Mouse (Mus musculus) T-helper 2 cell (primary cell): ENCODE data around the gene Fndc9.

Experiments used
- in situ Hi-C: fragments of 300-600 bp; cut with MboI, MseI; formaldehyde crosslinking; loops from one replicate; pipeline ENCODE4 v1.15.1; 2025; ENCODE audit warnings: high pct_unique_total_duplicates

Gene Fndc9

DNA sequence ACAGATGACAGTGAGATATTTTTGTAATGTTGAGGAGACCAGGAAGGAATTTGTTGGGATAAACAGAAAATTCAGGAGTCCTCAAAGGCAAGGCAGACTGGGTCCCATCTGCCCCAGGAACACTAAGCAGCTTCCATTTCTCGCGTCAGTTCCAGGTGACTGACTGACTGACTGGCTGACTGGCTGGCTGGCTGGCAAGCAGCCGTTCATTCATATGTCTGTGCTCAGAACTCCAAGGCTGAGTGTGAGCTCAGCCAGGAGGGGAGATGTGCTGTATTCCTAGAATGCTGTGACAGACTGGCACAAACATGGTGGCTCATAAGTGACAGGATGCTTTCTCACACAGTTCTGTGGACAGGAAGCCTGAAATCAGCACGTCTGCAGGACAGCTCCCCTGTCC is 1.4 kb upstream of the Fndc9 start:
- in situ Hi-C loops: no loop called here

DNA sequence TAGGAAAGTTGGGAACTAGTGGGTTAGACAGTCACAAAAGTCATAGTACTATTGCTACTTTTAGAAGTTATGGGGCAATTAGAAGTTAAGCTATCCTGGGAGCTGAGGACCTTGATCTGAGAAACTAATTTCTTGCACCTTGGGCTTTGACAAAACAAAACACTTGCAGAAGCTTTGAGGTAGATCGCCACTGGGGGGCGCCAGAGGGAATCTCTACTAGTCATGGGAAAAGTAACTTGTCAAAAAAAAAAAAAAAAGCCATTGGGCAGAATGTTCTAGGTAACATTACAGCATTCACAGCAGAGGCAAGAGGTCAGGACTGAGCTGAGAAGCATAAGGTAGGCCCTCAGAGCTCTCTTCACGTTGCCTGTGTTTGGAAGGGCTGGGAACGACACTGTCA is 1.6 kb downstream of the Fndc9 start:
- in situ Hi-C loops: no loop called here

DNA sequence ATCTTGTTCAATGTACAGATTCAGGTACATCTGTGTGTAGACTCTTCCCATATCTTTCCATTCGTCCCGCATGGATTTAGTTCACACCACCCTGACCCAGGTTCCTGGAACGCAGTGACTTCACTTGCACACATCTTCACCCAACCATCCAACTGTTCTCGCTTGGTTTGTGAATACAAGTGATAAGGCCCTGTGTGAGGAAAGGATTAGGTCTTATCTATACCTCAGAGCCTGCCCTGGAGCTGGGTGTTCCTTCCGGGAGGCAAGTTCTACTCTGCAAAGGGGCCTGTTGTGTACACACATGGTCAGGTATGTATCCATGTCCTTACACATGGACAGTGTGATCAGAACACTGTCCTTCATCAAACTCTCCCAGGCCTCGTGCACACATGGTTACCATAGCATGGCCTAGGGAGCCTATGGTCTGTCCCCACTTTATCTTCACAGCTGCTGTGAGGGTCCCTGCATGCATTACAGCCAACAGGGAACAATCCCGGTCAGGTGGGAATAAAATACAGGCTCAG is 5.9 kb downstream of the Fndc9 start:
- in situ Hi-C loops: no loop called here

DNA sequence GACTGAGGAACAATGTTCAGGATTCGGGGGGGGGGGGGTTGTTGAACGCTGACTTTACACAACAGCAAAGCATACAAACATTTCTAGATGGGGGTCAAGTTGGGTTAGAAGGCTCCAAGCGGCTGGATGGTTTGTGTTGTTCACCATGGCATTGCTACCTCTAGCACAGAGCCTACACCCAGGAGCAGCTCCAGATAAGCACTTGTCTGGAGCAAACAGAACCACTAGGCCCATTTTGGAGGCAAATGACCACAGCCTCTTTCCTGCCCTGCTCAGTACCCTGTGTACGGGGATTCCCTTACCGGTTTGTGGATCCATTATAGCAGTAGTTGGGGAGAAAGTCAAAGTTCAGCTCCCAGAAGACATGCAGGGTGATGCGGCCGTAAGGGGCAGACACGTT is 6.7 kb downstream of the Fndc9 start:
- in situ Hi-C loops: no loop called here

DNA sequence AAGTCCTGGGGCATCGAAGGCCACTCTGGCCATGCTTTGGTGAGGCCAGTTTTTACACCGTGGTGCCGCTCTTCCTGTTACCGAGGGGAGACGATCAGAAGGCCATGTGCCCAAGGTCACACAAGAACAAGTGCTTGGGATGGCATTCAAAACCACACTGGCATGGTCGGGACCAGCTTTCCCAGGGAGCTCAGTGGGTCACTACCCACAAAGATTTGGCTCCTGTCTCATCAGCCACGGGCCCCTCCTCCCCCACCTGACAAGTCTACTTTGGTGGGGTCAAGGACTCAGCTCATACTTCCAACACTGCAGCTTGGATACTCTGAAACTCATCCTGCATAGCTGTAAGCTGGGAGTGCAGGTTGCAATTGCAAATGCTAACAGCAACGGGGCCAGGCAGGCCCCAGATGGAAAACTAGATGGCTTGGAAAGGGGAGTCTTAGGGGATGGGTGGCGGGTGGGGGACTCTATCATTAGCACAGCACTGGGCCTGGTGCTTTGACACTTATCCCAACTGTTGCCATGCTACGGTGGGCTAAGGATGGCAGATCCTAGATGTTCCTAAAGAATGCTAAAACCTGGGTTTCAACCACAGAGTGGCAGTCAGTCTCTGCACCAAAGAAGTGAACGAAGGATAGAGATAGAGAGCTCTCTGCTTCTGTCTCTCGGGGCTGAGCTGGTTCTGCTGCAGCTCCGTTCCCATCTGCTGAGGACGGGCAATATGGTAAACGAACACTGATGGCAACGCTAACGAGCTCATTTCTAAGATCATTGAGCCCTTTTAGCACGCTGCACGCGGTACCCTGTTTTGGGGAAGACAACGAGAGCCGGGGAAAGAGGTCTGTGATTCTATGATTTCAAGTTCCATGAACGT is 9.6 kb downstream of the Fndc9 start:
- in situ Hi-C loops: no loop called here

DNA sequence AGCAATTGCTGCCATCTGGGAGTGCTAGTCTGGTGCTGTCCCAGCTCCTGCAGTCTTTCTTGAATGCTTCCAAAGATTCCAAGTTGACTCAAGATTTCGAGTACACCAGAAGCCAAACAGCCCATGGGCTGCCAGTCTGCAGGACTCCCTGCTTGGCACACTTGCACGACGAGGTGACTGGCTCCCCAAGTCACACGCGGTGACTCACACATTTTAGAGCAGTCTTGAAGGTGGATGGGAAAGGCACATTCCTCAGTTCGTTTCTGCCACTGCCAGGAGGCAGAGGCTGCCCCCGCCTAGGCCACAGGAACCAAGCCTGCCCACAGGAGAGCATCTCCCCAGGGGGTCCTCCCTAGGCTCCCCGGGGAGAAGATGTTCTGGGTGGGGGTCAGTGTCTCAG is 10.6 kb downstream of the Fndc9 start:
- in situ Hi-C loops: no loop called here

DNA sequence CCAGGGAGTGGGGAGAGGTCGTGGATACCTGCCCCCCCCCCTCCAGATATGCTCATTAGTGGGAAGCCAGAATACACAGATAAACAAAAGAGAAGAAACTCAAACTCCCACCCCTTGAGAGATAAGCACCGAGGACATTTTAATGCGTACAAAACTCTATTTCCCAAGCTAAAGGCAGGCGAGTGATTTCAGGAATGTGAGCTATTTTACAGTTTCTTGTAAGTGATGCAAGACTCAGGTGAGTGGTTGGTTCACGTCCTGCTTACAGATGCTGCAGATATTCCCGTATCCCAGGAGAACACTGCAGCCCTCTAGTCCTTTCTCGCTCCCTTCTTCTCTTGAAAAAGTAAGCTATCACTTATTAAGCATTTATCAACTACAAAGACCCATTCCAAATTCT is 11.1 kb downstream of the Fndc9 start:
- in situ Hi-C loops: no loop called here

DNA sequence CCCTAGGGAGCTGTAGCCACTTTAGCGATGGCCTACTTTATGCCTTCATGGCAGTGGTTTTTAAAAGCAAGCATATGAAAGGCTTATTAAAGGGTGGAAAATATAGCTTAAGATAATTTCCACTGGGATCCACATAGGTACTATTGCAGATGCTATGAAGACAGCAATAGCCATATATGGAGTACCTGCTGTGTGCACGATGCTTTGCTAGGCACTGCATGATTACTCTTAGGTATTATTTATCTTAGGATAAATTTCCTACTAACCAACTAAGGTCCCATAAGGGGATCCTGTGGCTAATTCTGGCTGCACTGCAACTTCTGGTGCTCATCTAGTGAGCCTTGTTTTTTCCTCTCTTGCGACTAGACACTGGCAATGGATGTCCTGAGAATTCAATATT is 13.0 kb downstream of the Fndc9 start:
- in situ Hi-C loops: no loop called here

DNA sequence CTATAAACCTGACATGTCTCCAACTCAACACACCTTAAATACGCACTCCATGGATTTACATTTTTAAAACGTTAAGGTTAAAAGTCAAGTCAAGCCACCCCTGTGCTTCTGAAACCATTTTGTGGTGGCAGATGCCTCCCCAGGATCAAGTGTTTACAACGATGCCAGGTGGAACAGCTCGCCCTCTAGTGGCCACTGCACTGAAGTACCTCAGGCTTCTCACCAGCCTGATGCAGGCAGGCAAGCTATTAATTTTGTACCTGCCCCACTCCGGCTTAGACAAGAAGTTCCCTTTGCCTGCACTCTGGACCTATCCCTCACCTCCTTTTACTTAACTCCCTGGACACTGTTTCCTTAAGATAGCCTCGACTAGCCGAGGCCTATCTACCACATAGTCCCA is 16.7 kb downstream of the Fndc9 start:
- in situ Hi-C loops: no loop called here

DNA sequence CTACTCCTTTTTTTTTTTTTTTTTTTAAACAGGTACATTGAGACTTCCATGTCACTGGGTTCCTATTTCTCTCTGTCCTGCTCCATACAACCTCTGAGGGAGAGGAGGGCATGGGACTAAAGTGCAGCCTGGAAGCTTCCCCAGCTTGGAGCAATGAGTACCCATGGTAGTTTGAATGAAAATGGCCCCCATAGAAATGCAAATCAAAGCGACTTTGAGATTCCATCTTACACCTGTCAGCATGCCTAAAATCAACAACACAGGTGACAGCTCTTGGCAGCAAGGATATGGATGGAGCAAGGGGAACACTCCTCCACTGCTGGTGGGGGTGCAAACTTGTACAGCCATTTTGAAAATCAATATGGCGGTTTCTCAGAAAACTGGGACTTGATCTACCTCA is 20.0 kb downstream of the Fndc9 start:
- in situ Hi-C loops: no loop called here

DNA sequence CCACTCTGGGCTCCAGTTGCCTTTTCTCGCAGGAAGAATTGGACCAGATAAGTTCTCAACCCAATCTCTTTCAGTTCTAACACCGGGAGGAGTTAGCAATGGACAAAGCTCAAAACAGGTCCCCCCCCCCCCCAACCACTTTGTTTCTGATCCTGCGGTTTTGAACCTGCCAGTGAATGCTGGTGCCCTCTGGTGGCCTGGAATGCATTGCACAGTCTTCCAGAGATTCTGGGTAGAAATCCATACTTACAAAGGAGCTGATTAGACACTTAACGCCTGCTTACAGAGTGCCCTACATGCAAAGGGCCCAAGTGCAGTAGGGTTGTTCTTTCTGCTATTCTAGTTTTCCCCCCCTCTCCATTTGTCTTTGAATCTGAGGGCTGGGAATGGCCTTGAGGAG is 22.9 kb downstream of the Fndc9 start:
- in situ Hi-C loops: no loop called here

DNA sequence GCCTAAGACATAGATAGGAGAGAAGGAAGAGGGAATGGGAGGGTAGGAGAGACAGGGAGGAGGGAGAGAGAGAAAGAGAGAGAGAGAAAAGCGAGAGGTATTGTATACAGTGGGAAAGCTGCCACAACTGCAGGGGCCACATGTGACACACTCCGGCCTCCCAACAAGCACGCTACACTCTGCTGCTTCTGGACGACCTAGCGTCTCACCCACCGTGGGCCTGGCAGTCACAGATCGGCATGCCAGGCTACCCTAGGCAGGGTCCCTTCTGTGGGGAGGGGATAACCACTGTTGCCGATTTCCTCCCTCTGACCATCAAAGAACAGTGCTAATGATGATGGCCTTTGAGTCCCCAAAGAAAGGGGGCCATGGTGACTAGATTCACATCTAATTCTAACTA is 23.4 kb downstream of the Fndc9 start:
- in situ Hi-C loops: no loop called here

DNA sequence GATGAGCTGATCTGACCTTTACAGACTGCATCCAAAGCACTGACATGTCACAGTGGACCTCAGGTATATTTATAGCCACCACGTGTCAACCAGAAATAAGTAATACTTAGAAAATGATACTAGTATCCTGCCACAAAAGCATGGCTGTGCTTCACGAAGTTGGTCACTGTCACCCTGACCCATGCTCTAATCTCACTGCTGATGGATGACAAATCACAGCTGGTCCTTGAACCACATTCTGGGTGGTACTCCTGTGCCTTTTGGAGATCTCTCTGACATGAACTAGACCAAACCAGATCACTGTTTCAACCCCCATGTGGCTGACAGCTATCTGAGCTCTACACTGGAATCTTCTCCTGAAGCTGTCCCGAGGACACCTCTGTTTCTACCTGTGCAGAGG is 27.5 kb downstream of the Fndc9 start:
- in situ Hi-C loops: no loop called here

DNA sequence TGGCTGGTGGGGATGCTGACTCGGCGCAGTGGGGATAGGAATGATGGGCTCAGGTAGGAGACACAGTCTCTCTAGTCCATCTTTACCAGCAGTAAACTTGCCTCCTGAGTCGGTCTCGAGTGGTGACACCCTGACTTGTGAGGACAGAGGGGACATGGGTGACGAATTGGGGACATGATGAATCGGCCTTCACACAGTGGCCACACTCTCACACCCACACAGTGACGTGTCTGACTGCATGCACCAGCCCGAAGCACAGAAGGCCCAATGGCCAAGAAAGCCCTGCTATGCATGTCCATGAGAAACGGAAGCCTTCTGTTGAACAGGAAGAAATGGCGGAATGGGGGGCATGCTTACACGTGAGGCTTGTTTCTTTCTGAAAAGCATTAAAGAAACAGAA is 28.0 kb downstream of the Fndc9 start:
- in situ Hi-C loops: no loop called here

DNA sequence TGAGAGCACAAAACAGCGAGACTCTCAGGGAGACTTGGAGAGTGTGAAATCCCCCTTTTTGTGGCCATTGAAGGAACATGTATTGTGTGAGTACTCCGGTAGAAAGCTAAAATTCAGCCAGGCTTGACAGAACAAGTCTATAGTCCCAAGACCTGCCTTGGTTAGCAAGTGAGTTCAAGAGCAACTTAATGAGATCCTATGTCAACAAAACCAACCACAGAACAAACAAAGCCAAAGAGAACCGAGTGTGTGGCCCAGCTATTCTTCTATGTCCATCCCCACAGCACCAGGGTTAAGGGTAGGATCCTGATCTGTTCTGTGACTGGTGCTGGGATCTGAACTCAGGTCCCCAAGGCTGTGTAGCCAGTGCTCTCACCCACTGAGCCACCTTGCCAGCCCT is 29.3 kb downstream of the Fndc9 start:
- in situ Hi-C loops: no loop called here

DNA sequence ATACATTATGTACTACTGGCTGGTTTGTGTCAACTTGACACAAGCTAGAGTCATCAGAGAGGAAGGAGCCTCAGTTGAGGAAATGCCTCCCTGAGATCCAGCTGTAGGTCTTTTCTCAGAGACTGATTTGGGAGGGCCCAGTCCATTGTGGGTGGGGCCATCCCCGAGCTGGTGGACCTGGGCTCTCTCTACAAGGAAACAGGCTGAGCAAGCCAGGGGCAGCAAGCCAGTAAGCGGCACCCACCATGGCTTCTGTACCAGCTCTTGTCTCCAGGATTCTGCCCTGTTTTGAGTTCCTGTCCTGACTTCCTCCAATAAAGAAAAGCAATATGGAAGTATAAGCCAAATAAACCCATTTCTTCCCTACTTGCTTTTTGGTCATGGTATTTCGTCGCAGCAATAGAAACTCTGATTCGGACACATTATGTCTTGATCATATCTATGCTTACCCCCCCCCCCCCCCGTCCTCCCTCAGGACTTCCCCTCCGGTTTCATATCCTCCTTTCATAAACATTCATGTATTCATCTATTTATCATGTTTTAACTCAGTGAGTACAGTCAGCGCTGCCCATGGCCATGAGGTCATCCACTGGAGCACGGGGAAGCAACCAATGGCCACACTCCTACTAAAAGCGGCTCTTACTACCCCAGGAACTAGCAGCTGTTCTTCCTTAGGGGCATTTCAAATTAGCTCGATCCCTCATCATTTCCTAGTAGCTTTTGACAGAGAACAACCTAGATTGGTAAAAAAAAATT is 29.9 kb downstream of the Fndc9 start:
- in situ Hi-C loops: no loop called here

DNA sequence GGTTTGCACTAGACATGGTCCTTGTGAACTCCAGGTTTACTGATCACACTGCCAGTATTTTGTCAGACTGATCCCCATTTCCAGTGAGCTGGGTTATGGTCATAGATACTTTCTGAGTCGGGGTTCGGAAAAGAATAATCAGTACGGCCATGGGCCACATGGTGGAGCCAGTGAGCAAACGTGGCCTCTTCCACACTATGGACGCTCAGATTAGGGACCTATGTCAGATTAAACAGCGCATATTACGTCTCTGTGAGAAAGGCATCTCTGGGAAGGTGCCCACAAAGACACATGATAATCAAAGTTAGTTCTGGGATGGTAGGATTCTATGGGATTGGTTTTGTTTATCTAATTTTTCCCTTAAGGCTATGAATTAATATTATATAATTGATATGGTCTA is 33.7 kb downstream of the Fndc9 start:
- in situ Hi-C loops: no loop called here

DNA sequence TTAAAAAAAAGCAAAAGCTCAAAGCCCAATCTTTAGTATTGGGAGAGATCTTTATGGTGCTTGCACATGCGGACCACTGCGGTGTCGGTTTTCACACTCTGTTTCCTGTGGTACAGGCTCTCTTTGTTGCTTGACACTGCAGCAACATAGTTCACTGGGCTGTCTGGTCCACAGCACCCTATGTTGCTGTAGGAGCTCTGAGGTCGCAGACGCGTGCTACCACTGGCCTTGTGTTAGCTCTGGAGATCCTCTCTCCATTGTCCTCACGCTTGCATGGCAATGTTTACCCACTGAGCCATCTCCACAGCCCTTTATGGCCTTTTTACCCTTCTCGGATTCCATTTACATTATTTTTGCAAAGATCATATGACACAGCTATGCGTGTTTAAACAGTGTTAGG is 34.1 kb downstream of the Fndc9 start:
- in situ Hi-C loops: no loop called here

DNA sequence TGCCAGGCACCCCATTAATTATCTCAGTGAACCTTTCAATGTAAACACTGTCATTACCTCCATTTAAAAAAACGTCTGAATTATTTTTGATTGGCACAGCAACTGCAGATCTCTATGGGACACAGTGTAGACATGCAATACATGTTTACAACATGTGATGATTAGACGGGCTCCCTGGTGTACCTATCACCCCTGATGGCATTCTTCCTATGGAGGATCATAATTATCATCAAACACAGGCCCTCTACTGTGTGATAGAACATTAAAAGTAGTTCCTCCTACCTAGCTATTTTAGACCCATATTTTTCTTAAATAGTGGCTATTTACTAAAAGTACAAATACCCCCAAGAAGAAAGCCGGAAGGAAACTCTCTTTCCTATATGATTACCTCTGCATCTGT is 34.6 kb downstream of the Fndc9 start:
- in situ Hi-C loops: no loop called here

DNA sequence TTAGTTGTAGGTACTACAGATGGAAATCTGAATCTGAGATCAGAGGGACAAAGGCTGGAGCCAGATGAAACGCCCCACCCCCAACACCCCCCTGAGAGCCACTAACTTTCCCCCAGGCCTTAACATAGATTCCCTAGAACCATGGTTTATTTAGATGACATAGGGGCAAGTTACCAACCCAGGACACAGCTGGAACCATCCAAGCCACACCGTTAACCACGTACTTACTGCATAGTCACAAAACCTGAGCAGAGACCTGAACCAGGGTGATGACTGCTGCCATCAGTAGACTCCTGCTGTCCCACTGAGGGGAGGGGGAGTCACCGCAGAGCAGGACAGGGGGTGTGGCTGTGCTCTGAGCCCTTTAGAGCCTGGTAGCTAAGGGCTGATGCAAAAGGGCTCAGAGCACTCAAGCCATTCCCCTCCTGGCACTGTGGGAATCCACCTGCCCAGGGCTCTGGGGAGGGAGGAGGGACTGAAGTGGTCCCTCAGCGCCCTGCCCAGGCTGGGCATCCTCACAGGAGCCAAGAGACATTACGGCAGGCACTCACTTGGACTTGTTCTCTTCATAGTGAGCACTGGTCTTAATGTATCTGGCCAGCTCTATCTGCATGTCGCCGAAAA is 36.8 kb downstream of the Fndc9 start:
- in situ Hi-C loops: no loop called here

DNA sequence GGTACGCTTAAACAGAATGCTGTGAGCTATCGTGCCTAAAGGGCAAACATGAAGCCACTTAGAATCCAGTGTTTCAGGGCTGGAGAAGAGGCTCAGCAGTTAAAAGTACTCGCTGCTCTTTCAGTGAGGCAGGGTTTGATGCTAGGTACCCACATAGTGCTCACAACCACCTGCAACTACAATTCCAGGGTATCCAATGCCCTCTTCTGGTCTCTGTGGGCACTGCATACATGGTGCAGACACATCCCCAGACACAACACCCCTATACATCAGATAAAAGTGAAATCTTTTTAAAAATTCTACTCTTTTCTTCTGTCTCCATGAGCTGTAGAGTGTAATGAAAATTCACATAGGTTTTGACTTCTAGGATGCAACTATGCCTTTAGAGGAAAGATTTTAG is 38.6 kb downstream of the Fndc9 start:
- in situ Hi-C loops: no loop called here

DNA sequence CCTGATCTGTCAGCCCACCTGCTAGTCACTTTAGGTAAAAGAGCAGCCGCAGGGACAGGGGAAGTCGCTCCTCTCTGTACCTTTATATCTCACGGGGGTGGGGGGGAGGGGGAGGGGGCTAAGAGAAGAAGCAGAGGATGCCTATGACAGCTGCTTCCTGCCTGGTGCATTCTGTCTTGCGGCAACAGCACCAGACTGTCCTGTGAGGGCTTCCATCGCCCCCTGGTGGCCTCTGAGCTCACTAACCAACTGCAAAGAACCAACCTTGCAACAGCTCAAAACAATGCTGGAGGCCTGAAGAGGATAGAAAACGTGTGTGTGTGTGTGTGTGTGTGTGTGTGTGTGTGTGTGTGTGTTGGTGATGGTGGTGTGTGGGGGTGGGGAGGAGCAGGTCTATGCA is 40.0 kb downstream of the Fndc9 start:
- in situ Hi-C loops: no loop called here

DNA sequence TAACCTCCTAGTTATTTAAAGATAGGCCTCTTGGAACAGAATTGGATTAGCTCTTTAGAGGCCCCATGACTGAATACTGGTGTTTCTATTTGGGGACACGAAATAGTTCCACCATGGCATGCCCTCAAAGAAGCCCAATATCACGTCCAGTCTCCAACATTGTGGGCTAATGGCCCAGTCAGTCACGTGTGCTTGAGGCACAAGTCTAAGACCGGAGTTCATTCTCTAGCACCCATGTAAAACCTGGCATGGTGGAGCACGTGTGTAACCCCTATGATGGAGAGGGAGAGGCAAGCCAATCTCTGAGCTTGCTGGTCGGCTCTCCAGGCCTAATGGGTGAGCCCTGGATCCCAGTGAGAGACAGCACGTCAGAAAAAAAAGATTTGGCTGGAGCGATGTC is 40.8 kb downstream of the Fndc9 start:
- in situ Hi-C loops: no loop called here
